Mouse (Mus musculus) myocyte (in vitro differentiated cells): ENCODE measurements at regions not wholly inside any gene's neighbourhood (a gene's known extent, or its start where the extent isn't known, plus 50 kb on each side); places are given as distances from the start of the nearest gene placed in this dataset.

Source experiments
- H3K27me3 ChIP-seq: one replicate; pipeline ENCODE4 v1.6.1; 2011; ENCODE audit not compliant: control insufficient read depth, insufficient read depth, insufficient read length
- H3K36me3 ChIP-seq: one replicate; pipeline ENCODE4 v1.6.1; 2011; ENCODE audit not compliant: control insufficient read depth, insufficient read depth
- H3K4me2 ChIP-seq: one replicate; pipeline ENCODE4 v1.6.1; 2011; ENCODE audit warnings: low read depth, control low read depth
- H3K4me3 ChIP-seq: one replicate; pipeline ENCODE4 v1.5.1; 2011; ENCODE audit warnings: mild to moderate bottlenecking, control low read depth, moderate library complexity
- H3K79me2 ChIP-seq: one replicate; pipeline ENCODE4 v1.6.1; 2011; ENCODE audit not compliant: control insufficient read depth, insufficient read depth
- H3ac ChIP-seq: one replicate; pipeline ENCODE4 v1.6.1; 2011; ENCODE audit not compliant: control insufficient read depth, insufficient read length
- CEBPB ChIP-seq: IDR thresholded peaks from 2 replicates; pipeline ENCODE4 v1.6.1; 2011; ENCODE audit warnings: mild to moderate bottlenecking, moderate library complexity; ENCODE audit not compliant: poor library complexity, insufficient read depth, severe bottlenecking
- E2F4 ChIP-seq: IDR thresholded peaks from one replicate; pipeline ENCODE4 v1.6.1; 2011; ENCODE audit warnings: mild to moderate bottlenecking, control low read depth, moderate library complexity; ENCODE audit not compliant: insufficient read depth
- MAX ChIP-seq: IDR thresholded peaks from one replicate; pipeline ENCODE4 v1.6.1; 2011; ENCODE audit warnings: low read depth, mild to moderate bottlenecking, control low read depth
- MYOD1 ChIP-seq, 3 experiments: IDR thresholded peaks; one replicate each; pipeline ENCODE4 v1.6.1; 2011; ENCODE audit warnings: control low read depth in 2 of 3, low read depth in 2 of 3, mild to moderate bottlenecking in 2 of 3, moderate library complexity in 1 of 3; ENCODE audit not compliant: insufficient read length in 2 of 3, control insufficient read depth in 1 of 3
- MYOG ChIP-seq, 3 experiments: IDR thresholded peaks; one replicate each; pipeline ENCODE4 v1.6.1; 2011; ENCODE audit warnings: control low read depth in 2 of 3, low read depth in 2 of 3, mild to moderate bottlenecking in 2 of 3; ENCODE audit not compliant: insufficient read length in 2 of 3, control insufficient read depth in 1 of 3, insufficient read depth in 1 of 3
- POLR2A ChIP-seq: IDR thresholded peaks from one replicate; pipeline ENCODE4 v1.6.1; 2011; ENCODE audit warnings: low read depth, mild to moderate bottlenecking, control low read depth, moderate library complexity; ENCODE audit not compliant: insufficient read length
- POLR2AphosphoS2 ChIP-seq: IDR thresholded peaks from one replicate; pipeline ENCODE4 v1.6.1; 2011; ENCODE audit warnings: low read depth, control low read depth; ENCODE audit not compliant: insufficient read length
- REST ChIP-seq: IDR thresholded peaks from one replicate; pipeline ENCODE4 v1.6.1; 2011; ENCODE audit warnings: mild to moderate bottlenecking, control low read depth, moderate library complexity; ENCODE audit not compliant: insufficient read depth, insufficient read length
- SRF ChIP-seq: IDR thresholded peaks from one replicate; pipeline ENCODE4 v1.6.1; 2011; ENCODE audit warnings: low read depth; ENCODE audit not compliant: control insufficient read depth, insufficient read length
- TCF12 ChIP-seq: IDR thresholded peaks from one replicate; pipeline ENCODE4 v1.6.1; 2011; ENCODE audit warnings: mild to moderate bottlenecking, control low read depth; ENCODE audit not compliant: poor library complexity, insufficient read depth, severe bottlenecking
- TCF3 ChIP-seq: IDR thresholded peaks from one replicate; pipeline ENCODE4 v1.6.1; 2011; ENCODE audit warnings: low read depth, control low read depth; ENCODE audit not compliant: insufficient read length
- USF1 ChIP-seq: IDR thresholded peaks from one replicate; pipeline ENCODE4 v1.6.1; 2011; ENCODE audit warnings: low read depth, mild to moderate bottlenecking, control low read depth, moderate library complexity

DNA sequence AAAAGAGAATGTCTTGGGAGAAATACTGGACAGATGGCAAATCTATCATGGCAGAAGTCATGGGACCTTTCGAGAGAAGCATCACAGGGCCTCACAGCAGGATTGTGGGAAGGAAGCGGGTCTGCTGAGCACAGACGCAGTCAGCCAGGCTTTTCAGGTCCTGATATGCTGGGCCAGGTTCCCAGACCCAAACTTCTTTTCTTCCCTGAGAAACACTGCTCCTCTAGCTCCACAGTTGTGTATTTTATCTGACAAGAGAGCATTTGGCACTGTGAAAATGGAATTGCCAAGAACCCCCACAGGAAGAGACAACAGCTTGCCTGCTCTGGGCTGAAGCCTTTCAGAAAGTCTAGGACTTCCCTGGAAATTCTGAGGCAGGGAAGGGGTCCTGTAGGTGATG is 73.4 kb upstream of the Topaz1 start:
- Histone ChIP-seq H3K36me3 (no peaks in the 10 kb centered on the region), H3K4me2 (no peak overlapping the region), H3ac (no peak overlapping the region), H3K4me3 (no peak overlapping the region), H3K27me3 (no peaks in the 10 kb centered on the region), H3K79me2 (no peaks in the 10 kb centered on the region)
- TF ChIP-seq REST (no peak), MYOG (IDR thresholded peaks at IDR 0.05; ENCODE audit: control insufficient read depth in 1 of 3, insufficient read depth in 1 of 3, insufficient read length in 2 of 3, low read depth in 2 of 3) (no peak), E2F4 (no peak), USF1 (no peak), MAX (no peak), SRF (no peak), MYOD1 (IDR thresholded peaks at IDR 0.05; ENCODE audit: control insufficient read depth in 1 of 3, insufficient read length in 2 of 3, low read depth in 2 of 3) (no peak), TCF3 (no peak), TCF12 (no peak), CEBPB (no peak), POLR2A (no peak), POLR2AphosphoS2 (no peak)

GRCm38 (mm10) chr9:122678001-122678696 is 69.0 kb upstream of the Topaz1 start:
- Histone ChIP-seq H3ac (no peak overlapping the region), H3K4me3 (no peak overlapping the region), H3K36me3 (no peaks in the 10 kb centered on the region), H3K4me2 (no peak overlapping the region), H3K79me2 (no peaks in the 10 kb centered on the region), H3K27me3 (no peaks in the 10 kb centered on the region)
- TF ChIP-seq MAX (no peak), E2F4 (no peak), USF1 (no peak), POLR2AphosphoS2 (no peak), POLR2A (no peak), TCF3 (no peak), TCF12 (no peak), REST (no peak)

DNA sequence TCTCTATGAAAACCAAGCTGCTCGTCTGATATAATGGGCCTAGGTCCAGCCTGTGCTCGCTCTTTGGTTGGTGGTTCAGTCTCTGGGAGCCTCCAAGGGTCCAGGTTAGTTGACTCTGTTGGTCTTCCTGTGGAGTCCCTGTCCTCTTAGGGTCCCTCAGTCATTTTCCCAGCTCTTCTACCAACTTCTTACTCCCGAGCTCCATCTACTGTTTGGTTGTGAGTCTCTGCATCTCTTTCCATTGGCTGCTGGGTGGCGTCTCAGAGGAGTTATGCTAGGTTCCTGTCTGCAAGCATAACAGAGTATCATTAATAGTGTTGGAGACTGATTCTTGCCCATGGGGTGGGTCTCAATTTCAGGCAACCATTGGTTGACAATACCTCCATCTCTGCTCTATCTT is 60.0 kb upstream of the Topaz1 start:
- H3K79me2 ChIP-seq: no peaks in the 10 kb centered on the region
- no peaks in the 10 kb centered on the region for H3K36me3 ChIP-seq
- TF ChIP-seq MYOG (IDR thresholded peaks at IDR 0.05; ENCODE audit: control insufficient read depth in 1 of 3, insufficient read depth in 1 of 3, insufficient read length in 2 of 3, low read depth in 2 of 3) (no peak), SRF (no peak), E2F4 (no peak), TCF12 (no peak), REST (no peak), POLR2AphosphoS2 (no peak), MYOD1 (IDR thresholded peaks at IDR 0.05; ENCODE audit: control insufficient read depth in 1 of 3, insufficient read length in 2 of 3, low read depth in 2 of 3) (no peak), CEBPB (no peak)
- peaks cover 19% of the 10 kb centered on the region for H3K27me3 ChIP-seq
- H3K4me3 ChIP-seq: no peak overlapping the region
- H3K4me2 ChIP-seq: no peak overlapping the region
- H3ac ChIP-seq: no peak overlapping the region

- H3K36me3 ChIP-seq: no peaks in the 10 kb centered on the region
- H3K79me2 ChIP-seq: no peaks in the 10 kb centered on the region
- no peak overlapping the region for H3K4me2 ChIP-seq
- peaks cover 12% of the 10 kb centered on the region for H3K27me3 ChIP-seq
- TF ChIP-seq SRF (no peak), TCF3 (no peak), CEBPB (no peak), REST (no peak), USF1 (no peak), POLR2AphosphoS2 (no peak)
- H3K4me3 ChIP-seq: no peak overlapping the region
- H3ac ChIP-seq: no peak overlapping the region
These were observed 55.3 kb upstream of the Topaz1 start for GRCm38 (mm10) chr9:122691879-122692278.

DNA sequence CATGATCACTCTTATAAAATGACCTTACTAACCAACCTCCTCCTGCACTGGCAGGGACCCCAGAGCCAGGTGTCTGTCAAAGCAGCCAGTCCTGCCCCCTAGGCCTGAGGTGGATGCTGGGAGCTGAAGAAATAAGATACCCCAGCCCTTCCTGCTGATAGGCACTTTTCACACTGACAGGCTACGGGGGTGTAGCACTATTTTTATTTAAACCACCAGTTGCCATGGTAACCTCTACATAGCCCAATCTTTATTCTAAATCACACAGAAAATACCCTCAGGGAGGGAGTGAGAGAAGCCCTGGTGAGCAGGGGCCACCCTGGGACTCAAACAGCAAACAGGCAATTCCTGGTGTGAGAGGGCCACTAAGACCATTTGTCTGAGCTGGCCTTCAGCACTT is 51.4 kb upstream of the Topaz1 start:
- H3ac ChIP-seq: no peak overlapping the region
- TF ChIP-seq CEBPB: no peak
- no peak for TF ChIP-seq USF1
- no peak for TF ChIP-seq POLR2A
- no peak for TF ChIP-seq TCF3
- no peak for TF ChIP-seq POLR2AphosphoS2
- no peak for TF ChIP-seq MYOG (IDR thresholded peaks at IDR 0.05; ENCODE audit: control insufficient read depth in 1 of 3, insufficient read depth in 1 of 3, insufficient read length in 2 of 3, low read depth in 2 of 3)
- H3K4me3 ChIP-seq: no peak overlapping the region
- H3K36me3 ChIP-seq: no peaks in the 10 kb centered on the region
- no peaks in the 10 kb centered on the region for H3K27me3 ChIP-seq
- no peaks in the 10 kb centered on the region for H3K79me2 ChIP-seq
- no peak overlapping the region for H3K4me2 ChIP-seq
